Mouse (Mus musculus) C2C12 (cell line): Measurements from ENCODE around the gene Rcbtb2.

Experiments
- CTCF ChIP-seq: IDR thresholded peaks from one replicate; pipeline ENCODE4 v1.5.1; 2011; ENCODE audit not compliant: control insufficient read depth, insufficient read depth, insufficient read length
- MAX ChIP-seq: IDR thresholded peaks from one replicate; pipeline ENCODE4 v1.6.1; 2011; ENCODE audit warnings: mild to moderate bottlenecking, control low read depth
- MYOG ChIP-seq: IDR thresholded peaks from one replicate; pipeline ENCODE4 v1.6.1; 2011; ENCODE audit not compliant: control insufficient read depth, insufficient read length; ENCODE audit errors: extremely low read depth

GRCm38 (mm10) chr14:73176266-73176665 lies 53.4 kb downstream of the Rcbtb2 start:
- TF ChIP-seq CTCF (no peak), MAX (no peak), MYOG (no peak)
